Mouse (Mus musculus) midbrain, embryonic 16.5 days (tissue): Measurements from ENCODE around the gene Apba1. TPM values are rescaled to one million over a fixed set of nuclear protein-coding genes. Genes with fewer than 3 reads are reported as not detected.
A peak's percentile ranks its signal among the peaks of the same experiment; 100 is the strongest.

Experiments
- ATAC-seq: fragments of 200-750 bp; cut with Nextera tagmentation; 2 replicates; pipeline ENCODE4 v1.8.0; 2017; ENCODE audit warnings: moderate TSS enrichment
- H3K27ac ChIP-seq: fragments of 300-500 bp; sonication (generic); 2 replicates; pipeline ENCODE4 v1.5.1; 2014; ENCODE audit warnings: mild to moderate bottlenecking, low read length, mixed read lengths
- H3K27me3 ChIP-seq: fragments of 300-500 bp; sonication (generic); 2 replicates; pipeline ENCODE4 v1.6.1; 2014; ENCODE audit warnings: low read depth, low read length, mixed read lengths; ENCODE audit not compliant: control insufficient read depth, insufficient read depth
- H3K36me3 ChIP-seq: fragments of 300-500 bp; sonication (generic); 2 replicates; pipeline ENCODE4 v1.6.1; 2014; ENCODE audit warnings: mild to moderate bottlenecking, low read length, moderate library complexity, mixed read lengths; ENCODE audit not compliant: control insufficient read depth, insufficient read depth
- H3K4me1 ChIP-seq: fragments of 300-500 bp; sonication (generic); 2 replicates; pipeline ENCODE4 v1.6.1; 2014; ENCODE audit warnings: mild to moderate bottlenecking, low read length, mixed read lengths; ENCODE audit not compliant: control insufficient read depth, insufficient read depth
- H3K4me2 ChIP-seq: fragments of 300-500 bp; sonication (generic); 2 replicates; pipeline ENCODE4 v1.6.1; 2014; ENCODE audit warnings: mild to moderate bottlenecking, low read length, mixed read lengths
- H3K4me3 ChIP-seq: fragments of 300-500 bp; sonication (generic); 2 replicates; pipeline ENCODE4 v1.5.1; 2014; ENCODE audit warnings: low read depth, mild to moderate bottlenecking, low read length, moderate library complexity, mixed read lengths
- H3K9ac ChIP-seq: fragments of 300-500 bp; sonication (generic); 2 replicates; pipeline ENCODE4 v1.6.1; 2014; ENCODE audit warnings: low read depth, low read length, mixed read lengths
- H3K9me3 ChIP-seq: fragments of 300-500 bp; sonication (generic); replicated peaks from 2 replicates; pipeline ENCODE4 v1.6.1; 2014; ENCODE audit warnings: mild to moderate bottlenecking, low read length, mixed read lengths; ENCODE audit not compliant: control insufficient read depth, poor library complexity, severe bottlenecking
- WGBS: fragments of 180-500 bp; shearing (Covaris S2); extraction: QIAGEN DNeasy Blood & Tissue Kit; methylation state at CpG from one replicate; pipeline ENCODE4 v1.1.7; 2014; 5-methylcytosine and 5-hydroxymethylcytosine counted together
- polyA plus RNA-seq: library from polyadenylated mRNA; unstranded; fragments of >200 nt; fragmentation: Nextera tagmentation; extraction: Ambion mirVana; gene quantifications from 2 replicates; pipeline ENCODE4 v1.2.1, GENCODE M21; 2015

Apba1 gene
- polyA plus RNA-seq, 1 experiment from 2014 or later, result 12.3 TPM

DNA sequence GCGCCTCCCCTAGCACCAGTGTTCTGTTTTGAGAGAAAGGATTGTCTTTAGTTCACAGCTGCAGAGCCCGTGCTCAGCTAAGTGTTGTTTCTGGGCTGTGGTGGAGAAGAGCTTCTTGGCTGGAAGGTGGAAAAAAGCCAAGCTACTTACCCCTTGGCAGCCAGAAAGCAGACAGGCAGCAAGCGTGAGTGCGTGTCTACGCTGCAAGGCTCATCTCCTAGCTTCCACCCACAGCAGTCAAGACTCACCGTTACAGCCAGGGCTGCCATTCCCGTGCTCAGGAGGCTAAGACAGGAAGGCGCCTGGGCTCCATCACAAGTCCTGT, 161.5 kb downstream of the Apba1 start:
- 36% methylated on average over 8 of the region's 8 CpGs for WGBS
- Histone ChIP-seq H3K27ac (peak overlapping the region; percentile 70; the same call in 1 of the 2 replicates), H3K4me2 (no peak overlapping the region), H3K4me3 (no peak overlapping the region), H3K4me1 (0 out of 2 replicates have a peak, but pooled peaks cover 2% of the 10 kb centered on the region), H3K9me3 (no peaks in the 10 kb centered on the region), H3K9ac (no peak overlapping the region), H3K27me3 (no peaks in the 10 kb centered on the region), H3K36me3 (peaks cover 12% of the 10 kb centered on the region)
- ATAC-seq, result peak; percentile 26

- H3K9me3 ChIP-seq, result no peaks in the 10 kb centered on the region
These were observed 163.9 kb downstream of the Apba1 start for GRCm38 (mm10) chr19:23922601-23923000.

GRCm38 (mm10) chr19:23924057-23924456, 165.4 kb downstream of the Apba1 start:
- ATAC-seq, result no peak
- H3K9me3 ChIP-seq, result no peaks in the 10 kb centered on the region
- H3K4me1 ChIP-seq, result 0 out of 2 replicates have a peak, but pooled peaks cover 2% of the 10 kb centered on the region
- no peak overlapping the region for H3K4me2 ChIP-seq
- no peaks in the 10 kb centered on the region for H3K27me3 ChIP-seq
- no peak overlapping the region for H3K4me3 ChIP-seq
- H3K36me3 ChIP-seq, result peaks cover 14% of the 10 kb centered on the region; the same call in 1 of the 2 replicates
- no peak overlapping the region for H3K27ac ChIP-seq
- WGBS, result 84% methylated on average over 6 of the region's 6 CpGs
- no peak overlapping the region for H3K9ac ChIP-seq

More at GRCm38 (mm10) chr19:23922601-23923000, 163.9 kb downstream of the Apba1 start:
- Histone ChIP-seq H3K4me3 (no peak overlapping the region), H3K4me2 (no peak overlapping the region), H3K27ac (no peak overlapping the region), H3K27me3 (no peaks in the 10 kb centered on the region), H3K36me3 (peaks cover 16% of the 10 kb centered on the region), H3K4me1 (0 out of 2 replicates have a peak, but pooled peaks cover 2% of the 10 kb centered on the region), H3K9ac (no peak overlapping the region)
- 97% methylated on average over 9 of the region's 9 CpGs for WGBS
- no peak for ATAC-seq

GRCm38 (mm10) chr19:23924791-23925190, 166.1 kb downstream of the Apba1 start:
- Histone ChIP-seq H3K27me3 (no peaks in the 10 kb centered on the region), H3K27ac (no peak overlapping the region), H3K9ac (no peak overlapping the region), H3K36me3 (peaks cover 14% of the 10 kb centered on the region; the same call in 1 of the 2 replicates), H3K4me3 (no peak overlapping the region), H3K9me3 (no peaks in the 10 kb centered on the region), H3K4me1 (no peaks in the 10 kb centered on the region), H3K4me2 (no peak overlapping the region)
- 70% methylated on average over 9 of the region's 9 CpGs for WGBS
- ATAC-seq, result 0 out of 2 replicates have a peak, but pooled peaks have one; percentile 29

DNA sequence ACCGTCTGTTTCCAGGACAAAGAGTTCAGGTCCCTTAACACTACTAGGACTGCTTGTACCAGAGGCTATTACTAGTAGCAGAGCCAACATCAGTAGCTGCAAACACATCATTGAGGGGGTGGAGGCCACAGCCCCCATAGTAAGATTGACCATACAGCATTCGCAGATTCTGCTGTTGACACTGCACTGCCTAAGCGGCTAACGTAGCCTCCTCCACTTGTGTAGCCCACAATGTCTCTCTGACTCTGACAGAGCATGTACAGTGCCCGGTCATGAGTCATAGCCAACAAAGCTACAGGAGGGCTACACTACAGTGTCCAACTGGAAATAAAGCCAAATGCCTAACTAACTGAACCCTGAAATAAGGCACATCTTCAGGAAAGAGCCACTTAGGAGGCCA, 166.9 kb downstream of the Apba1 start:
- H3K9ac ChIP-seq, result no peak overlapping the region
- no peak overlapping the region for H3K4me2 ChIP-seq
- no peaks in the 10 kb centered on the region for H3K27me3 ChIP-seq
- ATAC-seq, result no peak
- no peak overlapping the region for H3K27ac ChIP-seq
- no peaks in the 10 kb centered on the region for H3K4me1 ChIP-seq
- WGBS, result 94% methylated on average over 5 of the region's 5 CpGs
- peaks cover 14% of the 10 kb centered on the region; the same call in 1 of the 2 replicates for H3K36me3 ChIP-seq
- no peaks in the 10 kb centered on the region for H3K9me3 ChIP-seq
- no peak overlapping the region for H3K4me3 ChIP-seq

GRCm38 (mm10) chr19:23930826-23931225, 172.1 kb downstream of the Apba1 start:
- peaks cover 30% of the 10 kb centered on the region for H3K36me3 ChIP-seq
- H3K27me3 ChIP-seq, result no peaks in the 10 kb centered on the region
- no peak overlapping the region for H3K4me3 ChIP-seq
- H3K27ac ChIP-seq, result no peak overlapping the region
- H3K4me1 ChIP-seq, result no peaks in the 10 kb centered on the region
- ATAC-seq, result no peak
- H3K9me3 ChIP-seq, result peaks cover 3% of the 10 kb centered on the region; the same call in 1 of the 2 replicates
- no peak overlapping the region for H3K9ac ChIP-seq
- WGBS, result 93% methylated on average over 5 of the region's 5 CpGs
- no peak overlapping the region for H3K4me2 ChIP-seq

GRCm38 (mm10) chr19:23941422-23941949, 182.8 kb downstream of the Apba1 start:
- ATAC-seq, result peak; percentile 81
- H3K27ac ChIP-seq, result peak overlapping the region; percentile 0; the same call in 1 of the 2 replicates
- no peaks in the 10 kb centered on the region for H3K9me3 ChIP-seq
- no peak overlapping the region for H3K4me3 ChIP-seq
- H3K4me2 ChIP-seq, result no peak overlapping the region
- no peaks in the 10 kb centered on the region for H3K27me3 ChIP-seq
- H3K4me1 ChIP-seq, result peaks cover 4% of the 10 kb centered on the region; the same call in 1 of the 2 replicates
- no peak overlapping the region for H3K9ac ChIP-seq
- 52% methylated on average over 12 of the region's 12 CpGs for WGBS
- peaks cover 53% of the 10 kb centered on the region for H3K36me3 ChIP-seq

- Histone ChIP-seq H3K9ac (no peak overlapping the region), H3K27ac (no peak overlapping the region), H3K36me3 (peaks cover 40% of the 10 kb centered on the region), H3K4me2 (no peak overlapping the region), H3K4me3 (no peak overlapping the region), H3K4me1 (peaks cover 4% of the 10 kb centered on the region; the same call in 1 of the 2 replicates), H3K27me3 (no peaks in the 10 kb centered on the region), H3K9me3 (no peaks in the 10 kb centered on the region)
- ATAC-seq, result no peak
- 89% methylated on average over 7 of the region's 7 CpGs for WGBS
These were observed 184.2 kb downstream of the Apba1 start for GRCm38 (mm10) chr19:23942886-23943285.

- H3K9ac ChIP-seq, result no peak overlapping the region
- no peak overlapping the region for H3K27ac ChIP-seq
- 87% methylated on average over 6 of the region's 6 CpGs for WGBS
- no peak overlapping the region for H3K4me2 ChIP-seq
- peaks cover 4% of the 10 kb centered on the region; the same call in 1 of the 2 replicates for H3K4me1 ChIP-seq
- no peaks in the 10 kb centered on the region for H3K9me3 ChIP-seq
- H3K36me3 ChIP-seq, result peaks cover 17% of the 10 kb centered on the region
- no peak for ATAC-seq
- no peaks in the 10 kb centered on the region for H3K27me3 ChIP-seq
- H3K4me3 ChIP-seq, result no peak overlapping the region
These were observed 187.5 kb downstream of the Apba1 start for GRCm38 (mm10) chr19:23946026-23946685.
